Mouse (Mus musculus) regulatory T cell (primary cell): ENCODE data around the gene Spns1.

Source experiments
- in situ Hi-C: fragments of 300-600 bp; cut with MboI, MseI; formaldehyde crosslinking; loops from one replicate; pipeline ENCODE4 v1.15.1; 2025; ENCODE audit warnings: high pct_unique_total_duplicates

Spns1 gene

DNA sequence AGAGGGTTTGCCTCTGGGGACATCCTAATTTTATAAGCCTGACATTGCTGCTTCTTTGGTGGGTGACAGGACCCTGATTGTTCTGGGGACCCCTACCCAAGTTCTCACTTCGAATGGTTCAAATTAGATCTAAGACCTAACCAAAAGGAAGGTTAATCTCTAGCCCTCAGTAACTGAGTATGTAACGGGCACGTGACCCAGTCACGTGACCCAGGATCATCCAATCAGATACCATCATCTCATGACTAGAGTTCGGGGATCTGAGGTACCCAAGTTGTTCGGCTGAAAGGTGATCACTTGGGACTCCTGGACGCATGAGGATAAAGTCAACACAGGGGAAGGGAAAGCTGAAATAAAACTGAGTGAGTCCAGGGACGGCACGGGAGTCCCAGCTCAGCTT lies 4.2 kb downstream of the Spns1 start:
- in situ Hi-C loops, result no loop called here

DNA sequence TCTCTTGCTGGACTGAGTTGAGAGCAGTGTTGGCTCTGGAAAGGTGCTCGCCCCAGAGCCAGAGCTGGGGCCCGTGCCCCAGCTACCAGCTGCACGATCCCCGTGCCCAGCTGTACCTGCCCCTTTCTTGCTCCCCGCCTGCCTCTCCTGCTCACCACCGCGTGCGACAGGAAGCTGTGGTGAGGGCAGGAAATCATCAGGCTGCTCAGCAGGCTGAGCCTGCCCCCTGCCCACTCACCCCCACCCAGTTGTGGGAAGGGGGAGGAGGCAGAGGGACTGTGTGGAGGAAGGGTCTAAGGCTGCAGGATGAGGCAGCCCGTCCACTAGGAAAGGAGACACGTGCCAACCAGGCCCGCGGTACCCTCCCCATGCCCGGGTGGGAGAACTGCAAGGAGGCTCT lies 7.9 kb downstream of the Spns1 start, which contains the start of gene Lat:
Gene Lat, minus strand, starts transcription at position 178 of the 400 bp plus-strand sequence.
- in situ Hi-C loops, result loop anchor here (5.0 to 10.0 kb wide), 2 partner anchors 37 to 775 kb away; no protein-coding TSS in a partner anchor

DNA sequence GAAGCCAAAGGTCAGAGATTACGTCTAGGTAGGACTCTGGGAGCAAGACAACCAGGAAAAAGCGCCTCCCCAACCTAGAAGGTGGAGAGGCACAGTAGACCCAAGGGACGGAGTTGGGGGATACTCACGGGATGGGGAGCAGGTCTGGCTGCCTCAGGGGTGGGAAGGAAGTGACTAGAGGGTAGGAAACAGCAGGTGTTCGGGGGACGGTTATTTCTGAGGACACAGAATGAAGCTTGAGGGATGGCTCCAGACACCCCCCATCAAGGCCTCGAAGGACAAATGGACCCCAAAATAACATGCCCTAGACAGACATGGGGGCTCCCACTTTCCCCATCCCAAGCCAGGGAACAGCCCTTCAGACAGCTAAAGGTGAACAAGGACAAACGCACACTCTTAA lies 8.9 kb downstream of the Spns1 start:
- in situ Hi-C loops, result loop anchor here (5.0 to 10.0 kb wide), 2 partner anchors 36 to 774 kb away; no protein-coding TSS in a partner anchor

DNA sequence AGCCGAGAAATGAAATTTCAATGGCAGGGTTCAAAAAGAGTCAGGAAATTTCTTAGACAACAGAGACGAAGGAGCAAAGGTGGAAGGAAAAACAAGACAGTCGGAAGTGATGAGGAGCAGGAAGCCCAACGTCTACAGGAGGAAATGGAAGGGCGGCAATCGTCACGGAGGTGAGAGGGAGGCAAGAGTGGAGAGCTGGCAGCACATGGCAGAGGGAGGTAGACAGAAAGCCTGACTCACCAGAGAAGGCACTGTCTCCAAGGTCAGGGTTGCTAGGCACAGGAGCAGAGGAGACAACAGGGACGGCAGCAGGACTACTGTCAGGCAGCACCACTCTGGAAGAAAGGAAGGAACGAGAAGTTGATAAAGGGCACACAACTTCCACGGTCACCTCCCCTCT lies 9.6 kb downstream of the Spns1 start:
- in situ Hi-C loops, result loop anchor here (5.0 to 10.0 kb wide), 2 partner anchors 35 to 773 kb away; no protein-coding TSS in a partner anchor

DNA sequence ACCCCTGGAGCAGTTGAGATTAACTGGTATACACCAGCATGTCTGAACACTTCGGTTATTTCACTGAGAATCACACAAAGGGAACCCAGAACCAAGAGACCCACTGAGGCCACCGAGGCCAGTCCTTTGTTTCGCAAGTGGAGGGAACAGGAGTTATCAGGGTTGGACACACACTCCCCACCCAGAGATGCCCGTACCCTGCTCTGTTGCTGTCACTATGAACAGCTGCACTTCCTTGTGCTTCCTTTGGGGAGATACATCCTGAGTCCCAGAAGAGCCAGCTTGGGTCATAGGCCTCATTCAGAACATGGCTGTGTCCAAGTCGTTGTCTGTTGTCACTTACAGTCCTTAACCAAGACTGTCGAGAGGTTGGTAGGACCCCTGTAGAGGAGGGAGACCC lies 14.2 kb downstream of the Spns1 start:
- in situ Hi-C loops, result loop anchor here (10.0 kb wide), 1 partner anchor 768 kb away; no protein-coding TSS in a partner anchor

DNA sequence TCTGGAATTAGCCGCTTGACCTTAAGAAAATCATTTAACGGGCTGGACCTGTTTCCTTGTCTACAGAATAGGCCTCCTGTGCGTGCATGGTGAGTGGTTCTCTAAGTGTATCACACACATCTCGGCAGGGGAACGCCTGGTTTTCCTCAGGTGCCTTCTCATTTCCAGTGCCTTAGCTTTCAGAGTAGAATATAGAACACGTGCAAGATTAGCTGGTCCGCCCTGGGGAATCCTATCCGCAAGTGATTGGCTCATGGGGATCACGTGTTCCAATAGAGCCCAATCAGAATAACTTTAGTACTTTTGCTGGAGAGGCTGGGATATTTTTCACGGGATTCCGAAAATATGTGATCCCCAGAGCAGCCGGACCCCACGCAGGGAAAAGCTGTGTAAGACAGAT lies 18.2 kb downstream of the Spns1 start:
- in situ Hi-C loops, result no loop called here

DNA sequence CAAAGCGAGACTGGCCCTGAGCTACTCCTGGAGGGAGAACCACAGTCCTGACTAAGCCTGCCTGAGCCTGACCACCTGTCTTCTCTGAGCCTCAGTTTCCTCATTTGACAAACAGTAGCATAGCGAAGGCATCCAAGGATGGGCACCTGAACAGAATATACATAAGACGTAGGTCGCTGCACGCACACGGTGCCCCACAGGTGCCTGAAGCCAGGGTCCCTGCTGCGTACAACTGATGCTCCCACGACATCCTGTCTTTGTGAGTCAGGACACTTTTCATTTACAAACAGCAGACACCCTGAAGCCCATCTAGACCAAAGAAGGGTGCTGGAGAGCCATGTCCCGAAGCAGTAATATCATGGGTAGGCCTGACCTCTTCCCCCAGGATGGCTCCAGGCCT lies 18.8 kb downstream of the Spns1 start:
- in situ Hi-C loops, result no loop called here

DNA sequence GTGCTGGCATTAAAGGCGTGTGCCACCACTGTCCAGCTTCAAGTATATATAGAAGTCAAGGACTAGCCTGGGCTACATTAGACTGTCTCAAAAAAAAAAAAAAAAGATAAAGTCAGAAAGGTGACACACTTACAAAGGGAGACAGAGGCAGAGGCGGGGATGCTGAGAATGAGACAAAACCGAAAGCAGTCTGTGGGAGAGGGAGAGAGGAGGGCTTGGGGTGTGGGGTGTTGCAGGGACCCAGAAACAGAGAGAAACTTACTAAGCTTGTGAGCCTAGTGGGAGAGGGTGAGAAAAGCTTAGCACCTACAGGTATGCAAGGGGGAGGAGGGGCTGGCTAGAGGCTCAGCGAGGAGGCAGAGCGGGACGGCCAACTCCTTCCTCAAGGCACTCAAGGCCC lies 19.4 kb downstream of the Spns1 start:
- in situ Hi-C loops, result no loop called here

DNA sequence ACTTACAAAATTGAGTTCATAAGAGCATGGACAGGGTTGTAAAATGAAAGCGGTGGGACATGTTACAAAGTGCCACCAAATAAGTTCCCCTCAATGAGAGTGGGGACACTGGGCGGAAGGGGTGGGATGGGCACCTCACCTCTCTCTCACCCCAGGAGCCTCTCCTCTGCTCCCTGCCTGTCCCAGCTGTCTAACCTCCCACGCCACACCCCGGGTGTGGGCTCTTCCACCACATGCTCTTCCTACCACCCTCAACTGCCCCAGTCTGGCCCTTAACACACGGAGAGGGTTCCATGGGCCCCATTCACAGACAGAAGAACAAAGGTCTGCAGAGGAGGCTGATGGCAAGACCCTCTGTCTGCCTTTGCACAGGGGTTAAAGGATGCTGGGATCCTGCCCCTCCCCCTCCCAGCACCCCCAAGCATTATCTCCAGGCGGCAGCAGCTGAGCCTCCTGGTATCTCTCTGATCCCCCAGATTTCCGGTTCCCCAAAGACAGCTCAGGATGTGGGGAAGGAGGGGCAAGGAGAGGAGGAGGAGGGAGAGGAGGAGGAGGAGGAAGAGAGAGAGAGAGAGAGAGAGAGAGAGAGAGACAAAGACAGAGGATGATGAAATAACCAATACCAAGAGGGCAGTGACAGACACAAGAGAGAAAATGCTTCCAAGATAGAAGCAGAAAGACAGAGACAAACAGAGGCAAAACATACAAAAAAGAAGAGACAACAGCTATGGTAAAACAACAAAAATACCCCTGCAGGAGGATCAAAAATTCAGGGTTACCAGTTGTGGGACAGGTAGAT lies 20.3 kb downstream of the Spns1 start:
- in situ Hi-C loops, result no loop called here

DNA sequence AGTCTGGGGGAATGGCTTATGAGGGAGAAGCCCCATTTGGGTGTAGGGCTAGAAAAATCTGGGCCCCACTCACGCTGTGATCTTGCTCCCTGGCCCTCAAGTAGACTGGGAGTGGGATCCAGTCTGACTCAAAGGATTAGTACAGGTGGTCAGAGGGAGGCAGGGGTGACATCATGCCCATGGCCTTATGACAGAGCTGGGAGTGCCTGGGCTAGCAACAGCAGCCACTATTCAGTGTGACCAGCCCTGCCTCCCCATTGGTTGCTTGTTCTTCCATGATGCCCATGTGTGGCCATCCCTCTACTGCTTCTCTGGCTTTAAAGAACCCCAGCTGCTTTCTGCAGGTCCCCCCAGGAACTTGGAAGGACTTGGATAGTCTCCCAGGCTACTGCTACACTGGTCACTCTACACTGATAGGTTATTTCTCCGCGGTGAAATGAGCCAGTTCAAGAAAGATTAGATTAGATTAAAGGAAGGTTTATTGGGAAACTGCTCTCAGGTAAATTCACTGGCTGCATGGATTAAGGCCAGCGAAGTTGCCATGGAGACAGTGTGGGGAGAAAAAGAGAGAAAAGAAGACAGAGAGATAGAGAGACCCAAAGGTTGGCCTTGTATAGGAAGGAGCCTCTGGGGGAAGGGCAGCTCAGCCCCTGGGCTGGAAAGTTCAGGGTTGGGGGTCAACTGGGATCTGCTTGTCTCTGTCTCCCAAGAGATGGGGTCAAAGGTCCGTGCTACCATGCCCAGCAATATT lies 21.2 kb downstream of the Spns1 start:
- in situ Hi-C loops, result no loop called here

DNA sequence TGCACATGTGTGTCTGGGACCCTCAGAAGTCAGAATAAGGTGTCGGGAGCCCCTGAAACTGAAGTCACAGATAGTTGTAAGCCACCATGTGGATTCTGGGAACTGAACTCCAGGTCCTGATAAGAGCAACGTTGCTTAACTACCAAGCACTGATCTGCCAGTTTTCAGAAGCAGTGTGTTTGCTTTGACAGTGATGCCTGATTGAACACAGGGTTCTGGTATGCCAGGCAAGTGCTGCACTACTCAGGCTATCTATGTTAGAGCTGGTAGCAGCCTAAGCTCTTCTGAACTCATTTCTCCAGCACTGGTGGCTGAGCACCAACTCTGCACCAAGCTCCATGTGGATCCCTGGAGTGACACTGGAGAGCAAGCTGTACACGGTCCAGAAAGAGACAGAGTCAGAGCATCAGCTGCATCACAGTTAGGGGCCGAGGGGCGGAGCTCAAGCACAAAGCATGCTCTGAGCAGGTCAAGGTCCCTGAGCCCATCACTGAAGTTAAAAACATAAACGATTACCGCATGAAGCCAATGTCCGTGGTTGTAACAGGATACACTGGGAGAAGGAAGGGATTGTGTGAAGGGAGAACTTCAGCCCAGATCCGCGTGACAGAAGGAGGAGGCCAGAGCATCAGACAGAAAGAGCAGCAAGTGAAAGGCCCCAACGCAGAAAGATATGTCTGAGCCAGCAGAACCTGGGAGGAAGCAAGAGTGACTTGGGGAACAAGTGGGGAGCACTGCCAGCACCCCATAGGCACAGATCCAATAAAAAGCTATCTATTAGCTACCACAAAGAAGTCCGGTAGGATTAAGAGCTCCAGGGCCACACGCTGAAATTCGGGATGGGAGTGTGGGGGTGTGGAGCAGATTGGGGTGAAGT lies 22.3 kb downstream of the Spns1 start:
- in situ Hi-C loops, result no loop called here

DNA sequence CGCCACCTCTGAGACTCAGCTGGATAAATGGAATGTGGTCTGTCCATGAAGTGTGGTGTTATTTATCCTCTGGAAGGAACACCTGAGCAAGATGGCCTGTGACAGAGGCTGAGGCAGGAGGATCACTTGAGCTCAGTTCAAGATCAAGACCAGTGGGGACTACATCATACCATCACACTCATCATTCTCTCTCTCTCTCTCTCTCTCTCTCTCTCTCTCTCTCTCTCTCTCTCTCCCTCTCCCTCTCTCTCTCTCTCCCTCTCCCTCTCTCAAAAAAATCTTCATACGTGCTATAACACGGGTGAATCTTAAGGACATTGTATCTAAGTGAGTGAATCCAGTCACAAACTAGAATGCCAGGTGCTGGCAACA lies 23.3 kb downstream of the Spns1 start:
- in situ Hi-C loops, result no loop called here

DNA sequence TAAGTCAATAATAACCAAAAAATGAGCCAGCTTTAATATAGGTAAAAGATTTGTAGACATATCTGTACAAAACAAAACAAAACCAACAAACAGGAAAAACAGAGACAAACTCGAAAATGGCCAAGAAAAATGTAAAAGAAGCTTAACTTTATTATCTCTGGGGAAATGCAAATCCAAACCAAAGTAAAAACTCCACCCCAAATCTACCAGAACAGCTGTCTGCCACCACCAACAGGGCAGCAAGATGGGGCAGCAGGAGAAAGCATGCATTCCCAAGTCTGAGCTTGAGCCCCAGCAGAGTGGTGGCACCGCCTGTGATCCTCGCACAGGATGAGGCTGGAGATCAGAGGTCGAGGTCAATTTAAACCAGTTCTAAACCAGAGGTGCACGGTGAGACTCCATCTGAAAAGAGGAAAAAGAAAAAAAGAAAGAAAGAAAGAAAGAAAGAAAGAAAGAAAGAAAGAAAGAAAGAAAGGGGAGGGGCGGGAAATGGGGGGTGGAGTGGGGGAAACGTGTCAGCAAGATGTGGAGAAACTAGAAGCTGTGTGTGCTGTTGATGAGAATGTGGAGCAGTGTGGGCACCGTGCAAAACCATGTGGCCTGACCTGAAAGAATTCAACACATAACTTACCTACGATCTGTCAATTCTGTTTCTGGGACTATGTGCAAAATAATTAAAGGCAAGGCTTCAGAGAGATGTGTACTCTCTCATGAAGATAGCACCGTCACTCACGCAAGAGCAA lies 23.8 kb downstream of the Spns1 start:
- in situ Hi-C loops, result no loop called here

DNA sequence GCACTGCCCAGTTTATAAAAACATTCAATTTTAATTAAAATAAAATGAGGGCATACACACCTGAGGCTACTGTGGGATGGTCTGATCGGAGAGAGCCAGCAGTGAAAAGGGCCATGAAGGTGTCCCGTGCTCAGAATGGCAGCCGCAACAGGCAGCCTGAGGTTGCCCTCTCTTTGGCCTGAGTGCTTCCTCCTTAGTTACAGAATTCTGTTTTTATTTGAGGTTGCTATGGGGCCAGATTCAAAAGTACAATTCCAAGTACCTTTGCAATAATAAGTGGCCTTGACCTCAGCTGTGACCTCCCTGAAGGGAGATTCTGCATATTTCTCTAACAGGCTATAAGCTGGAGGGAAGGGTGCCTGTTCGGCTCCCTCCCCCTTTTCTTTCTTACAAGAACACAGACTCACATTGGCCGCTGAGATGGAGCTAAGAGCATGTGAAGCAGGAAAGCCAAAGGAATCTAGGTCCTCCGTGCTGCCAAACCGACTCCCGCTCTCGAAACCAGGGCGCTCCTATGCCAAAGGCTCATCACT lies 25.8 kb downstream of the Spns1 start:
- in situ Hi-C loops, result no loop called here

DNA sequence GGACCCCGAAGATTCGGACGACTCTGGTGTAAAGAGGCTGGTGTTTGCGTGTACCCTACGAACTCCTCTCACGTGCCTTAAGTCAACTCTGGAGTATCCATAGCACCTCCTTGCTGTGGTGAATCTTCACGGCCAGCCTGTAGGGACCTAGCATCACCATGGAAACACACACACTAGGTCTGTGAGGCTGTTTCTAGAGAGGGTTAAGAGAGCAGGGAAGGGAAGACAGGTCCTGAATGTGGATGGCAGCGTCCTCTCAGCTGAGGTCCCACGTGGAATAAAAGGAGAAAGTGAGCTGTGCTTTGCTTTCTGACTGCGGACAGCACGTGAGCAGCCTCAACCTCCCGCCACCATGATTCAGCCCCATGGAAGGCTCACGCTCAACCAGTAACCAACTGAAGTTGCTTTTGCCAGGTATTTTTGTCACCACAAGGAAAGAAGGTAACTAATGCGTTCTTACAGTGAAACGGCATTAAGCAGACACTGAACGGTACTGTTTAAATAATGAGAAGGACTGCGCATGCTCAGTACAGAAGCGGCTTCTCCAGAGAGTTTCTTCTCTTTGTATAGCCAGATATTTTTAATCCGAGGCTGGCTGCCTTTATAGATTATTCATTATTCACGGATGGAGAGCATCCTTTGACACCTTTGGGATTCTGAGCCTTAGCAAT lies 26.4 kb downstream of the Spns1 start:
- in situ Hi-C loops, result no loop called here

DNA sequence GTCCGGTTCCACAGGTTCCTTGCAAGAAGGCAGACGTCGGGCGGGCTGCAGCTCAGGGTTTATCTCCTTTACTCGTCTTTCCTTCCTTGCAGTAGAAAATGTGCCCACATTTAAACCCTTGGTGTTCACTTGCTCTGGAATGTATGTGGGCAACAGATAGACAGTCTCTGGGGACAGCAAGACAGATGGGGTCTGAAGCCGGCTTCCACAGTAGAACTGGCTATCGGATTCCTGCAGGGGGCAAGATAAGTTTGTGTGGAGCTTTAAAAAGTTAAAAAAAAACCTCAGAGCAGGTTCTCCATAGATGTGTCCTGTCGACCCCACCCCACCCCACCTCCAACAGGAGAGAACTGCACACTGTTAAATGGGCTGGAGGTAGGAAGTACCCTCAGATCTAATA lies 29.0 kb downstream of the Spns1 start:
- in situ Hi-C loops, result no loop called here

DNA sequence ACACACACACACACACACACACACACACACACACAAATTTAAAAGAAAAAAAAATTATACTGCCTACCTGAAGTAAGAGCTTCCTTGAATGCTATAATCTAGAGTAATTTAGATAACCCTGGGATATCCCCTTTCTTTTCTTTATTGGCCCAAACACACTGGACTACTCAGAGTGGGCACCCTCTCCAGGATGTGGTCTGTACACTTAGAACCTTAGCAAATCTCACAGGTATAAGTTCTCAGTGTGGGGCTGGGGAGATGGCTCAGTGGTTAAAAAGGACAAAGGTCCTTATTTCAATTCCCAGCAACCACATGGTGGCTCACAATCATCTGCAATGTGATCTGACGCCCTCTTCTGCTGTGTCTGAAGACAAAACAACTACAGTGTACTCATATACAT lies 30.2 kb downstream of the Spns1 start:
- in situ Hi-C loops, result no loop called here

DNA sequence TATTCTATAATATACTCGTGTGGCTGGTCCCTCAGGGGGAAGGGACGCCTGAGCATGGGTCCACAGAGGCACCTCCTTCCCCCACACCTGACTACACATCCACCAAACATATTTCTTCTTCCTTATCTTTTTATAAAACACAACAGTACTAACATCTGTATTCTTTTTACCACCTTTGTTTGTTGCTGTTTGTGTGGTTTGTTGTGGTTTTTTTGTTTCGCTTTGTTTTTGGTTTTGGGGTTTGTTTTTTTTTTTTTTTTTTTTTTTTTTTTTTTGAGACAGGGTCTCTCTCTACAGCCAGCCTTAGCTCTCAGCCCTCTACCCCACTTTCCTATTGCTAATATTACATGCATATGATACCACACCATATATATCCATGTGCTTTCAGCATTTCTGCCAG lies 31.3 kb downstream of the Spns1 start:
- in situ Hi-C loops, result no loop called here

DNA sequence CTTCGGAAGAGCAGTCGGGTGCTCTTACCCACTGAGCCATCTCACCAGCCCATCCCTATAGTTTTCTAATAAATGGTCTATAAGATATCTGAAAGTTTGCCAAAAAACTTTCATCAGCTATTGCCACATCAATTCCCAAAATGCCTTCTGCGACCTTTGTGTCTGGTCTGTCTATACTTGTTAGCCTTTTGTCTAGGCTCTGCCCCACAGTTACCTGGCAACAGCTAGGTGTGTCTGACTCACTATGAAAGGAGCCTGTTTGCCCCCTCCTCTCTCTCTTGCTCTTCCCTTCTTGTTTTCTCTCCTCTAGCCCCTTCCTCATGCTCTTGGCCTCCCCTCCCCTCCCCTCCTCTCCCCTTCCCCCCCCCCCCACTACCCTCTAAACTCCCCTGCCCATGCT lies 31.7 kb downstream of the Spns1 start:
- in situ Hi-C loops, result no loop called here

DNA sequence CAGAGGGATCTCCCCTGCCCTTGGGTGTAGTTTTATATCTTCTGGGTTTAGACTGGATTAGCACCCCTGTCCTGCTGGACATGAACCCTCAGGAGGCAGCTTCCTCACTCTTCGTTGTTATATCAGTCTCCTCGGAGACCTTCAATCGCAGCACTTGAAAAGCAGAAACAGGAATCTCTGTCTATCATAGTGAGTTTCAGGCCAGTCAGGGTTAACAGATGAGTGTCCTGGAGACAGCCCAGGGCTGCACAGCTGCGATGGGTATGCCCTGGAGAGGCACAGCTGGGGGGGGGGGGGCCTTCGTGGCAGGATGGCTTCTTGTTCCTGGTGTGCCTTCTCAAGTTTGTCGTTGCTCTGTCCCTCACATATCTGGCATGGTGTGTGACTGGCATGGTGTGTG lies 36.4 kb downstream of the Spns1 start:
- in situ Hi-C loops, result no loop called here
